Mouse (Mus musculus) megakaryocyte, embryonic 14.5 days (primary cell): ENCODE results near the gene Coa6.

Experiments used
- FLI1 ChIP-seq: IDR thresholded peaks from 2 replicates; pipeline ENCODE4 v1.6.1; 2012; ENCODE audit warnings: low read length, inconsistent platforms, mixed read lengths
- GATA1 ChIP-seq: IDR thresholded peaks from 3 replicates; pipeline ENCODE4 v1.6.1; 2012; ENCODE audit warnings: mixed read lengths, low read length, inconsistent platforms, borderline replicate concordance

DNA sequence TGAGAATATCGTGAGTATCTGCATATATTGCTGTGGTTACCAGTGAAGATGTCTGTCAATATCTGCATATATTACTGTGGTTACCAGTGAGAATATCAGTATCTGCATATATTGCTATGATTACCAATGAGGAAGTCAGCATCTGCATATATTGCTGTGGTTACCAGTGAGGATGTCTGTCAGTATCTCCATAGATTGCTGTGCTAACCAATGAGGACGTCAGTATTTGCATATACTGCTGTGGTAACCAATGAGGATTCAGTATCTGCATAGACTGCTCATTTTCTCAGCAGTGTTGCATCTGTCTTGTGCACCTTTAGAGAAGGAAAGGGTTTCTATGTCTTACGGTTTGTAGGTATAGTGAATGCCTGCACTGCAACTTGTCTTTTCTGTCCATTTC, 1.5 kb upstream of the Coa6 start:
- no peak for TF ChIP-seq GATA1
- no peak for TF ChIP-seq FLI1
